Mouse (Mus musculus) CH12.LX (cell line): ENCODE measurements at regions not wholly inside any gene's neighbourhood (a gene's known extent, or its start where the extent isn't known, plus 50 kb on each side); places are given as distances from the start of the nearest gene placed in this dataset.

Experiments
- DNase-seq: peaks from one replicate; pipeline ENCODE4 v3.0.0-alpha.2; 2013; ENCODE audit errors: extremely low read depth
- H3K27ac ChIP-seq: 2 replicates; pipeline ENCODE4 v1.5.1; 2012; ENCODE audit warnings: low read depth, mild to moderate bottlenecking, control low read depth, moderate library complexity; ENCODE audit not compliant: insufficient read depth
- H3K27me3 ChIP-seq: replicated peaks from 2 replicates; pipeline ENCODE3; 2012; ENCODE audit warnings: inconsistent platforms
- H3K36me3 ChIP-seq, 2 experiments: replicated peaks in 1 of 2; 2 replicates each; pipeline versions ENCODE3 to v1.6.1; 2012; ENCODE audit warnings: inconsistent platforms in 1 of 2, low read length in 1 of 2, mild to moderate bottlenecking in 1 of 2, mixed read lengths in 1 of 2, moderate library complexity in 1 of 2; ENCODE audit not compliant: control insufficient read depth in 1 of 2, insufficient read depth in 1 of 2
- H3K4me1 ChIP-seq, 2 experiments: 2 replicates each; pipeline ENCODE4 v1.6.1; 2012; ENCODE audit warnings: inconsistent platforms in 1 of 2, moderate library complexity in 1 of 2; ENCODE audit not compliant: insufficient read depth in 2 of 2, control insufficient read depth in 1 of 2
- H3K4me2 ChIP-seq: 2 replicates; pipeline ENCODE4 v1.6.1; 2012; ENCODE audit warnings: low read depth, mild to moderate bottlenecking, control low read depth; ENCODE audit not compliant: poor library complexity, insufficient read depth, severe bottlenecking
- H3K4me3 ChIP-seq, 3 experiments: fragments of 150-350 bp in 1 of 3; sonication (generic) in 1 of 3; replicated peaks in 1 of 3; 2 replicates each; pipeline versions ENCODE3 to v1.5.1; 2011 to 2012; ENCODE audit warnings: low read depth in 2 of 3, low read length in 2 of 3, mild to moderate bottlenecking in 2 of 3, moderate library complexity in 2 of 3, control low read depth in 1 of 3, improper control_type of control experiment in 1 of 3, inconsistent platforms in 1 of 3, mixed read lengths in 1 of 3; ENCODE audit not compliant: poor library complexity in 1 of 3
- H3K79me2 ChIP-seq: replicated peaks from 2 replicates; pipeline ENCODE4 v1.6.1; 2012; ENCODE audit warnings: mild to moderate bottlenecking, moderate library complexity; ENCODE audit not compliant: control insufficient read depth, poor library complexity, insufficient read depth, severe bottlenecking; ENCODE audit errors: extremely low read depth
- H3K9ac ChIP-seq: 2 replicates; pipeline ENCODE4 v1.6.1; 2012; ENCODE audit warnings: low read depth, mild to moderate bottlenecking, control low read depth, moderate library complexity; ENCODE audit not compliant: insufficient read depth
- H3K9me3 ChIP-seq: replicated peaks from 2 replicates; pipeline ENCODE3; 2012; ENCODE audit warnings: low read length, inconsistent platforms, mixed read lengths
- CHD1 ChIP-seq: IDR thresholded peaks from 2 replicates; pipeline ENCODE4 v1.6.1; 2012; ENCODE audit warnings: low read depth, low read length, improper control_type of control experiment, inconsistent platforms
- CTCF ChIP-seq, 2 experiments: IDR thresholded peaks in 1 of 2; conservative IDR thresholded peaks in 1 of 2; 2 replicates each; pipeline ENCODE4 v1.5.1; 2011 to 2012; ENCODE audit warnings: low read depth in 2 of 2, low read length in 2 of 2, improper control_type of control experiment in 1 of 2, inconsistent platforms in 1 of 2, mild to moderate bottlenecking in 1 of 2, moderate library complexity in 1 of 2
- ELF1 ChIP-seq: IDR thresholded peaks from 2 replicates; pipeline ENCODE4 v1.6.1; 2014; ENCODE audit warnings: low read depth, mild to moderate bottlenecking, inconsistent platforms, low read length, improper control_type of control experiment
- EP300 ChIP-seq: IDR thresholded peaks from 2 replicates; pipeline ENCODE4 v1.6.1; 2011; ENCODE audit warnings: low read length, improper control_type of control experiment
- ETS1 ChIP-seq: conservative IDR thresholded peaks from 2 replicates; pipeline ENCODE4 v1.6.1; 2012; ENCODE audit warnings: low read depth, mild to moderate bottlenecking, inconsistent platforms, low read length, improper control_type of control experiment, moderate library complexity
- GABPA ChIP-seq: IDR thresholded peaks from 2 replicates; pipeline ENCODE4 v1.6.1; 2012; ENCODE audit warnings: low read depth, low read length, improper control_type of control experiment, inconsistent platforms; ENCODE audit not compliant: insufficient replicate concordance
- HCFC1 ChIP-seq: IDR thresholded peaks from 2 replicates; pipeline ENCODE4 v1.6.1; 2012; ENCODE audit warnings: low read depth, mild to moderate bottlenecking, inconsistent platforms, low read length, improper control_type of control experiment
- IRF4 ChIP-seq: IDR thresholded peaks from 2 replicates; pipeline ENCODE4 v1.6.1; 2014; ENCODE audit warnings: low read depth, mild to moderate bottlenecking, inconsistent platforms, low read length, improper control_type of control experiment
- KAT2A ChIP-seq: IDR thresholded peaks from 2 replicates; pipeline ENCODE4 v1.6.1; 2012; ENCODE audit warnings: low read length, improper control_type of control experiment, inconsistent platforms; ENCODE audit not compliant: insufficient replicate concordance
- MAX ChIP-seq: IDR thresholded peaks from 2 replicates; pipeline ENCODE4 v1.6.1; 2011; ENCODE audit warnings: low read length, improper control_type of control experiment
- MAZ ChIP-seq: IDR thresholded peaks from 2 replicates; pipeline ENCODE4 v1.6.1; 2012; ENCODE audit warnings: low read depth, mild to moderate bottlenecking, inconsistent platforms, low read length, improper control_type of control experiment, moderate library complexity
- MXI1 ChIP-seq: IDR thresholded peaks from 2 replicates; pipeline ENCODE4 v1.6.1; 2011; ENCODE audit warnings: mild to moderate bottlenecking, low read depth, low read length, improper control_type of control experiment
- MYC ChIP-seq: IDR thresholded peaks from 2 replicates; pipeline ENCODE4 v1.6.1; 2011; ENCODE audit warnings: low read depth, mild to moderate bottlenecking, improper control_type of control experiment, low read length
- NELFE ChIP-seq: IDR thresholded peaks from 2 replicates; pipeline ENCODE4 v1.6.1; 2011; ENCODE audit warnings: low read depth, low read length, improper control_type of control experiment
- PAX5 ChIP-seq: IDR thresholded peaks from 2 replicates; pipeline ENCODE4 v1.6.1; 2012; ENCODE audit warnings: low read length, inconsistent platforms, mixed read lengths
- SMC3 ChIP-seq: IDR thresholded peaks from 2 replicates; pipeline ENCODE4 v1.6.1; 2011; ENCODE audit warnings: low read depth, low read length, improper control_type of control experiment
- TBP ChIP-seq: conservative IDR thresholded peaks from 2 replicates; pipeline ENCODE4 v1.6.1; 2011; ENCODE audit warnings: low read depth, low read length, improper control_type of control experiment
- USF1 ChIP-seq: IDR thresholded peaks from 2 replicates; pipeline ENCODE4 v1.6.1; 2014; ENCODE audit warnings: low read depth, mild to moderate bottlenecking, inconsistent platforms, low read length, improper control_type of control experiment
- ZKSCAN1 ChIP-seq: IDR thresholded peaks from 2 replicates; pipeline ENCODE4 v1.6.1; 2012; ENCODE audit warnings: low read depth, inconsistent platforms, low read length, improper control_type of control experiment, borderline replicate concordance
- dilution Hi-C: fragments of 300-500 bp; cut with MboI; formaldehyde crosslinking; loops from 2 replicates; pipeline ENCODE4 v1.14.3; 2020; ENCODE audit warnings: low sequenced_read_pairs; ENCODE audit not compliant: extremely low pct_unique_long_range_greater_than_20kb, extremely low pct_ligation_motif_present
- in situ Hi-C: fragments of 300-500 bp; cut with MboI; formaldehyde crosslinking; loops from 3 replicates; pipeline ENCODE4 v1.14.3; 2019; ENCODE audit warnings: low sequenced_read_pairs, low pct_ligation_motif_present, low pct_unique_long_range_greater_than_20kb, mixed read lengths

DNA sequence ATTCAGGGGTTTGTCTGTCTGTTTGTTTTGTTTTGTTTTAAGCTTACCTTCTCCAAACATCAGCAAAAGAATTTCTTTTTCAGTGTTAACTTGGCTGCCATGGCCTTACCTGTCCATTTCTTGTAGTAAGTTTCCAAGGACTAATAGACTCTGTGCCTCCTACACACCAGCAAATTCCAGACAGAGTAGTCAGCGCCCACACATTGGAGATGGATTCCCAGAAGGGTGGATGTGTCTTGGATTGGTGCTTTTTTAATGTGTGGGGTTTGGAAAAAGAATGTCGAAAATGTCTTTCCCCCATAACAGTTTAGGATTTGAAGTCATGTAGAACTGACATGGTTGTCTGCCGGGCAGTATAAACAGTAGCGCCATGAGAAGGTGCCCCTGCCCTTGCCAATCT, 338.1 kb upstream of the Sox9 start:
- H3K4me1 ChIP-seq, result no peaks in the 10 kb centered on the region
- no peak overlapping the region for H3K4me3 ChIP-seq
- no peak for DNase-seq
- H3K27me3 ChIP-seq, result no peaks in the 10 kb centered on the region
- H3K4me2 ChIP-seq, result no peak overlapping the region
- H3K79me2 ChIP-seq, result no peaks in the 10 kb centered on the region
- no peaks in the 10 kb centered on the region for H3K36me3 ChIP-seq
- H3K9me3 ChIP-seq, result peaks cover 59% of the 10 kb centered on the region
- in situ Hi-C loops, result no loop called here
- dilution Hi-C loops, result no loop called here
- TF ChIP-seq ELF1 (no peak), ETS1 (no peak)
- TF ChIP-seq, all 38 proteins: peak for 0
- Histone ChIP-seq H3K9ac (no peak overlapping the region), H3K27ac (no peak overlapping the region)

DNA sequence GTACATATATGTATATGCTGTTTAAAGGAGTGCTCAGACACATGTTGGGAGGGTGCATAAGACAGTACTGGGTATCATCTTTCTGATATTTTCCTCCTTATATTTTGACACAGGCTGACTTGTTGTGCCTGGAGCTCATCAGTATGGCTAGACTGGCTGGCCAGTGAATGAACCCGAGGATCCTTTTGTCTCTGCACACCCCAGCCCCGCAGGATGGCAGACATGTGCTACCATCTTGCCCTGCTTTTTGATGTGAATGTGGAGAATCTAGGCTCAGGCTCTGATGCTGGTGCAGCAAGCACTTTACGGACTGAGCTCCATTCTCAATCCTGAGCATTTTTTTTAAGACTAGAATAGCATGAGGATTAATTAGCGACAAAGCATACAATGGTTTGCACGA, 332.4 kb upstream of the Sox9 start:
- H3K27me3 ChIP-seq, result no peaks in the 10 kb centered on the region
- dilution Hi-C loops, result no loop called here
- no peaks in the 10 kb centered on the region for H3K36me3 ChIP-seq
- TF ChIP-seq MAZ (no peak), ZKSCAN1 (no peak), MAX (no peak), ELF1 (no peak), MYC (no peak), CTCF (conservative IDR thresholded peaks at IDR 0.05 in 1 of 2, IDR thresholded peaks at IDR 0.05 in 1 of 2; ENCODE audit: low read depth in 2 of 2, low read length in 2 of 2) (no peak), NELFE (no peak), GABPA (no peak), USF1 (no peak), KAT2A (no peak), CHD1 (no peak), IRF4 (no peak), EP300 (no peak), HCFC1 (no peak), SMC3 (no peak), PAX5 (no peak), TBP (no peak), MXI1 (no peak)
- H3K4me1 ChIP-seq, result no peaks in the 10 kb centered on the region
- no peak overlapping the region for H3K27ac ChIP-seq
- peaks cover 53% of the 10 kb centered on the region for H3K9me3 ChIP-seq
- no peak overlapping the region for H3K4me3 ChIP-seq
- DNase-seq, result no peak
- H3K4me2 ChIP-seq, result no peak overlapping the region
- no peaks in the 10 kb centered on the region for H3K79me2 ChIP-seq
- no peak overlapping the region for H3K9ac ChIP-seq
- in situ Hi-C loops, result no loop called here
